Mouse (Mus musculus): ENCODE data around the gene Gpx6. TPM values are rescaled to one million over a fixed set of nuclear protein-coding genes. Genes with fewer than 3 reads are reported as not detected.
A peak's percentile ranks its signal among the peaks of the same experiment; 100 is the strongest.

Gpx6 gene
- 0.08 and 0.18 TPM in 2 replicates for polyA plus RNA-seq (2015; fragmentation: Nextera tagmentation; extraction: Ambion mirVana)

DNA sequence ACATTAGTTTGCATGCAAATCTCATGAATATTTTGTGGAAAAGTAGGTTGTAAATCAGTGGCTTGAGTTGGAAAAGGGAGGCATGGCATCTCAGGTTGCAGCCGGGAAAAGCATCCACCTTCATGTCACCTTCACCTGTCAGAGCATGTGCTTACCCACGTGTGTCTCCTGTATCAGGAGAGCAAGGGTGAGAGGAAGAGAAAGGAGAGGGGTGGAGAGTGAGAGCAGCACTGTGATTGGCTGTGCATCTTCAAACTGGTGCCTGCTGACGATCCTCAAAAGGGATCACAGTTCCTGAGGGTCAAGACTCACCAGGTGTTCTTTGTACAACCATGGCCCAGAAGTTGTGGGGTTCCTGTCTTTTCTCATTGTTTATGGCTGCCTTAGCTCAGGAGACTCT lies at the start of gene Gpx6:
Gene Gpx6 (plus strand): TSS at position 200 of the 400 bp plus-strand sequence.
- Histone ChIP-seq H3K4me1 (ENCODE audit: insufficient read depth) (no peaks in the 10 kb centered on the region), H3K9me3 (ENCODE audit: low read length) (no peaks in the 10 kb centered on the region), H3K9ac (replicated peaks) (no peak within 1 kb of the TSS), H3K27ac (ENCODE audit: low read depth) (no peak within 1 kb of the TSS), H3K27me3 (ENCODE audit: insufficient read depth, low read length) (no peaks in the 10 kb centered on the region), H3K4me2 (ENCODE audit: low read depth, low read length) (no peak within 1 kb of the TSS), H3K4me3 (ENCODE audit: low read depth, low read length) (no peak within 1 kb of the TSS), H3K36me3 (replicated peaks; ENCODE audit: insufficient read depth, low read length) (no peaks in the 10 kb centered on the region)
- no peak for ATAC-seq
- 31% methylated on average over 3 of the region's 3 CpGs for WGBS (ENCODE audit: insufficient replicate concordance)
- TF ChIP-seq EP300 (IDR thresholded peaks at IDR 0.05; ENCODE audit: low read depth): no peak
- TF ChIP-seq CTCF (IDR thresholded peaks at IDR 0.05; ENCODE audit: low read depth): no peak
- DNase-seq: no peak

DNA sequence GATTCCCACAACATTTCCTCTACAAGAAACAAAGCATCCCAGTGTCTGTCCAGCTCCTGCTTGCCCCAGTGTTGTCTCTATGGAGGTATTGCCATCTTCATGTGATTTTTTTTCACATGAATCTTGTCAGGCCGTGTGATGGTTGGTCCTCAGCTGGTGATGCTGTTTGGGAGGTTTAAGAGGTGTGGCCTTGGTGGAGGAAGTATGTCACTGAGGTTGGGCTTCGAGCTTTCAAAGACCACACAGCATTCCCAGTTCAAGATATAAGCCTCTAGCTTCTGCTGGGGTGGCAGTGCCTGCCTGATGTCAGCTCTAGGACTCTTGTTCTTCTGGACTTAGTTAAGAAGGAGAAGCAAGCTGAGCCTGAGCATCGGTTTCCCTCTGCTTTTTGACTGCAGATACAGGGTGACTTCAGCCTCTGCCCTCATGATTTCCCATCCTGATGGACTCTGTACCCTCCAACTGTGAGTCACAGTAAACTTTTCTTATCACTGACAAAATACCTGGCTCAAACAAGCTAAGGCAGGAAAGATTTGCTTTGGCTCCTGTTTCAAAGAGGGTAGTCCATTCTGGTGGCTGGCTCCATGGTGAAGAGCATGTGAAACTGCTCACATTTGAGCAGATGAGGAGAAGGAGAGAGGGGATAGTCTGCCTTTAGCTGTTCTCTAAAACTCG lies 49.0 kb upstream of the Gpx6 start:
- H3K4me1 ChIP-seq (ENCODE audit: insufficient read depth): peaks cover 8% of the 10 kb centered on the region
- H3K4me2 ChIP-seq (ENCODE audit: low read depth, low read length): peak overlapping the region; percentile 68
- H3K27me3 ChIP-seq (ENCODE audit: insufficient read depth, low read length): 0 out of 2 replicates have a peak, but pooled peaks cover 4% of the 10 kb centered on the region
- 0 out of 2 replicates have a peak overlapping the region, but pooled peaks have one; percentile 37 for H3K4me3 ChIP-seq (ENCODE audit: low read depth, low read length)
- ATAC-seq: peak; percentile 90
- H3K9me3 ChIP-seq (ENCODE audit: low read length): no peaks in the 10 kb centered on the region
- H3K27ac ChIP-seq (ENCODE audit: low read depth): no peak overlapping the region
- no peak overlapping the region for H3K9ac ChIP-seq (replicated peaks)
- 23% methylated on average over 4 of the region's 4 CpGs for whole genome bisulfite sequencing (ENCODE audit: insufficient replicate concordance)
- no peak for DNase-seq
- no peak for TF ChIP-seq EP300 (IDR thresholded peaks at IDR 0.05; ENCODE audit: low read depth)
- no peak for TF ChIP-seq CTCF (IDR thresholded peaks at IDR 0.05; ENCODE audit: low read depth)
- no peaks in the 10 kb centered on the region for H3K36me3 ChIP-seq (replicated peaks; ENCODE audit: insufficient read depth, low read length)

DNA sequence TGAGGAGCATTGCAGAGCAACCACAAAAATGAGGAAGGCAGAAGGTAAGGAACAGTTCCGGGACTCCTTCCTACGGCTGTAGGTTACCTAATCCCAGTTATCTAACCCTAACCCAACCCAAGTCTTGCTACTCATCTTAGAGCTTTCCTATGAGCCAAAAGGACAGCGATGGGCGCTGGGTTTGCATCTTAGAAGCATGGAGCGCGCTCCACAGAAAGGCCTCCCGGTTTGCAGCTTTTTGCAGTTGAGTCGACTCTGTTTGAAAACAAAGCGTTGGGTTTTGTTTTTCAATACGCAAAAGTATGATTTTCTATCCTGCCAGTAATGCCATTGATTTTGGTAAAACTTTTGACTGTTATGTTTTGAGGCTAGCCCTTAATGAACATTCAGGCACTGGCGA lies 48.0 kb upstream of the Gpx6 start:
- no peaks in the 10 kb centered on the region for H3K27me3 ChIP-seq (ENCODE audit: insufficient read depth, low read length)
- WGBS (ENCODE audit: insufficient replicate concordance): 2% methylated on average over 11 of the region's 11 CpGs
- no peak overlapping the region; the same call in 1 of the 2 replicates for H3K9ac ChIP-seq (replicated peaks)
- TF ChIP-seq CTCF (IDR thresholded peaks at IDR 0.05; ENCODE audit: low read depth): no peak
- no peak for TF ChIP-seq EP300 (IDR thresholded peaks at IDR 0.05; ENCODE audit: low read depth)
- no peak for DNase-seq
- H3K4me1 ChIP-seq (ENCODE audit: insufficient read depth): peaks cover 7% of the 10 kb centered on the region
- no peak overlapping the region for H3K27ac ChIP-seq (ENCODE audit: low read depth)
- ATAC-seq: no peak
- no peaks in the 10 kb centered on the region for H3K9me3 ChIP-seq (ENCODE audit: low read length)
- H3K4me3 ChIP-seq (ENCODE audit: low read depth, low read length): peak overlapping the region; percentile 37
- H3K4me2 ChIP-seq (ENCODE audit: low read depth, low read length): peak overlapping the region; percentile 68
- H3K36me3 ChIP-seq (replicated peaks; ENCODE audit: insufficient read depth, low read length): no peaks in the 10 kb centered on the region

DNA sequence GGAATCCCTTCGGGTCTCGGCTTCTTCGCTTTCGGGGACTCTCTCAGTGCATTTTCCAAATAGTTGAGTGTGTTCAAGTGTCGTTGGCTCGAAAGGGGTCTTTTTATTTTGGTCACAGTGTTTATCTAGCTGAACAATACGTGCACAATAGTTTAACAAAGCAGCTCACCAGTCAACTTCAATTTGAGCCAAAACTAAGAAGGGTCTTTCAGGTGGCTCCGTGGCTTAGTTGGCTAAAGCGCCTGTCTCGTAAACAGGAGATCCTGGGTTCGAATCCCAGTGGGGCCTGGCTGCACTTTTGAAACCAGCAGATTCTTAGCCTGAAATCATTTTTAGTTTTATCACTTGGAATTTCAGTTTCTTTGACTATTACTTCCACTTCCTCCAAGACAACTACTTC lies 47.6 kb upstream of the Gpx6 start:
- 2% methylated on average over 11 of the region's 11 CpGs for WGBS (ENCODE audit: insufficient replicate concordance)
- DNase-seq (no peak), ATAC-seq (no peak)
- peaks cover 3% of the 10 kb centered on the region for H3K4me1 ChIP-seq (ENCODE audit: insufficient read depth)
- H3K36me3 ChIP-seq (replicated peaks; ENCODE audit: insufficient read depth, low read length): no peaks in the 10 kb centered on the region
- no peak overlapping the region; the same call in 1 of the 2 replicates for H3K9ac ChIP-seq (replicated peaks)
- TF ChIP-seq CTCF (IDR thresholded peaks at IDR 0.05; ENCODE audit: low read depth): no peak
- no peak for TF ChIP-seq EP300 (IDR thresholded peaks at IDR 0.05; ENCODE audit: low read depth)
- H3K9me3 ChIP-seq (ENCODE audit: low read length): no peaks in the 10 kb centered on the region
- H3K27me3 ChIP-seq (ENCODE audit: insufficient read depth, low read length): no peaks in the 10 kb centered on the region
- H3K27ac ChIP-seq (ENCODE audit: low read depth): no peak overlapping the region
- H3K4me2 ChIP-seq (ENCODE audit: low read depth, low read length): peak overlapping the region; percentile 68
- H3K4me3 ChIP-seq (ENCODE audit: low read depth, low read length): peak overlapping the region; percentile 37

DNA sequence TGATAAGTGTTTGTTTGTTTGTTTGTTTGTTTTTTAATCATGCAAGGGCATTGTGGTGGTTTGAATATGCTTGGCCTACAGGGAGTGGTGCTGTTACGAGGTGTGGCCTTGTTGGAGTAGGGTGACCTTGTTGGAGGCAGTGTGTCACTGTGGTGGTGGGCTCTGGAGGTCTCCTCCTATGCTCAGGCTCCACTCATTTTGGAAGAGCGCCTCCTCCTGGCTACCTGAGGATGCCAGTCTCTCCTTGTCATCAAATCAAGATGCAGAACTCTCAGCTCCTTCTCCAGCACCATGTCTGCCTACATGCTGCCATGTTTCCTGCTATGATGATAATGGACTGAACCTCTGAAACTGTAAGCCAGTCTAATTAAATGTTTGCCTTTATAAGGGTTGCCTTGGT lies 46.2 kb upstream of the Gpx6 start:
- TF ChIP-seq EP300 (IDR thresholded peaks at IDR 0.05; ENCODE audit: low read depth) (no peak), CTCF (IDR thresholded peaks at IDR 0.05; ENCODE audit: low read depth) (no peak)
- ATAC-seq (no peak), DNase-seq (no peak)
- 47% methylated on average over 2 of the region's 2 CpGs for WGBS (ENCODE audit: insufficient replicate concordance)
- Histone ChIP-seq H3K36me3 (replicated peaks; ENCODE audit: insufficient read depth, low read length) (no peaks in the 10 kb centered on the region), H3K27me3 (ENCODE audit: insufficient read depth, low read length) (no peaks in the 10 kb centered on the region), H3K4me3 (ENCODE audit: low read depth, low read length) (no peak overlapping the region), H3K9ac (replicated peaks) (no peak overlapping the region), H3K4me1 (ENCODE audit: insufficient read depth) (no peaks in the 10 kb centered on the region; the same call in 1 of the 2 replicates), H3K27ac (ENCODE audit: low read depth) (no peak overlapping the region), H3K4me2 (ENCODE audit: low read depth, low read length) (no peak overlapping the region), H3K9me3 (ENCODE audit: low read length) (no peaks in the 10 kb centered on the region)

DNA sequence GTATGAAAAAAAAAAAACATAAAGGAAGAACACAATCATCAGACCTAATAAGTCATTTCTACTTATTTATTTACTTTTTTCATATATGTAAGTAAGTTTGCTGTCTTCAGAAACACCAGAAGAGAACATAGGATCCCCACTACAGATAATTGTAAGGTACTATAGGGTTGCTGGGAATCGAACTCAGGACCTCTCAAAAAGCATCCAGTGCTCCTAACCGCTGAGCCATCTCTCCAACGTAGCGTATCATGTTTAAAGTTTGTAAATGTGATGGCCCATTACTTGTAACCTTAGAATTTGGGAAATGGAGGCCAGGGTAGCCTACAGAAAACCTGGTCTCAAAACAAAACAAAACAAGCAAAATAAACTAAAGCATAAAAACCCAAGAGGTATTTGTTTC lies 44.4 kb upstream of the Gpx6 start:
- H3K27ac ChIP-seq (ENCODE audit: low read depth): no peak overlapping the region
- no peaks in the 10 kb centered on the region; the same call in 1 of the 2 replicates for H3K4me1 ChIP-seq (ENCODE audit: insufficient read depth)
- WGBS (ENCODE audit: insufficient replicate concordance): 36% methylated on average over 4 of the region's 4 CpGs
- TF ChIP-seq EP300 (IDR thresholded peaks at IDR 0.05; ENCODE audit: low read depth): no peak
- no peak for TF ChIP-seq CTCF (IDR thresholded peaks at IDR 0.05; ENCODE audit: low read depth)
- no peak overlapping the region for H3K9ac ChIP-seq (replicated peaks)
- DNase-seq (no peak), ATAC-seq (no peak)
- no peaks in the 10 kb centered on the region for H3K9me3 ChIP-seq (ENCODE audit: low read length)
- H3K4me3 ChIP-seq (ENCODE audit: low read depth, low read length): no peak overlapping the region
- H3K27me3 ChIP-seq (ENCODE audit: insufficient read depth, low read length): no peaks in the 10 kb centered on the region
- no peak overlapping the region for H3K4me2 ChIP-seq (ENCODE audit: low read depth, low read length)
- no peaks in the 10 kb centered on the region for H3K36me3 ChIP-seq (replicated peaks; ENCODE audit: insufficient read depth, low read length)

Data from liver, postnatal 0 days (tissue).